Mouse (Mus musculus): Measurements from ENCODE around the gene Gm21732.
"Not testable (repeated sequence)": the region's sequence is repeated elsewhere in the genome, so short reads cannot be mapped to it uniquely, and the experiment has no call there.

The Gm21732 gene

DNA sequence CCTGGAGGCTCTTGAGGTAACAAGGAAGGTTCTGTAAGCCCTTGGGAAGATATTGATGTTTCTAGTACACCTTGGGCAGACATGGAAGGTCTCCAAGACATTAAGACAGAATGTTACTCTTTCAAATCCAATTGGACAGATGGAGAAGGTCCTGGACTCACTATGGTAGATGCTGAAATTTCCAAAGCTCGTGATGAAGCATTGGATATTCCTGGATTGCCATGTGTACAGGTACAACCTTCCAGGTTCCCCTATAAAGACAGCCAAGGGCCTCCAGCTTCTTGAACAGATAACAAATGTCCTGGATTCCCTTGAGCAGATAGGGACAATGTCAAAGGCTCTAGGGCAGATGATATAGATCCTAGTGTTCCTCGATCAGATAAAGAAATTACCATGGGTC, at the start of gene Gm21732:
Gm21732 (minus strand) TSS at position 101 of the 400 bp plus-strand sequence.
- DNase-seq: not testable (repeated sequence)

Data from layer of hippocampus, adult 9-11 months (tissue).